Mouse (Mus musculus): ENCODE results near the gene Tram2.

The Tram2 gene

DNA sequence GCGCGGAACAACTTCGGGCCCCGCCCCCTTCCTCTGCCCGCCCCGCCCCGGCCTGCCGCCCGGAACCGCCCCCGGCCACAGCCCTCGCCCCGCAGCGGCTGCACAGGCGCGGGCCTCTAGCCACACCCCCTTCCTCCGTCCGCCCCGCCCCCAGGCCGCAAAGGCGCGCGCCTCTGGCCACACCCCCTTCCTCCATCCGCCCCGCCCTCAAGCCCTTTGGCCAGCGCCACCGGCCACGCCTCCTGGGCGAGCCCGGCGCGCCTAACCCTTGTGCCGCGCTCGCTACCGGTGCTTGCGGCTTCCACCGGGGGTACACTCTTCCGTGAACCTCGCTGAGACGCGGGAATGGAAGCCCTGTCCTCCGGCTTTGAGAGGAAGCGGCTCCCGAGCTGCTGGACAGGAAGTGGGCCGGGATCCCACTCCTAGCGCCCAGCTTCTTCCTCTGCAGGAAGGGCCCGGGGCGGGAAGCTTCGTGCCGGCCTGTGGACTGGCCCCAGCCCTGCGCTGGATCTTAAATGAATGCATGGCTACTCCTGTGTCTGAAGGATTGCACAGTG, at the start of gene Tram2:
Gene Tram2, minus strand, starts transcription at position 13 of the 557 bp plus-strand sequence.
- peak; percentile 97 for DNase-seq (ENCODE audit: low spot score)

DNA sequence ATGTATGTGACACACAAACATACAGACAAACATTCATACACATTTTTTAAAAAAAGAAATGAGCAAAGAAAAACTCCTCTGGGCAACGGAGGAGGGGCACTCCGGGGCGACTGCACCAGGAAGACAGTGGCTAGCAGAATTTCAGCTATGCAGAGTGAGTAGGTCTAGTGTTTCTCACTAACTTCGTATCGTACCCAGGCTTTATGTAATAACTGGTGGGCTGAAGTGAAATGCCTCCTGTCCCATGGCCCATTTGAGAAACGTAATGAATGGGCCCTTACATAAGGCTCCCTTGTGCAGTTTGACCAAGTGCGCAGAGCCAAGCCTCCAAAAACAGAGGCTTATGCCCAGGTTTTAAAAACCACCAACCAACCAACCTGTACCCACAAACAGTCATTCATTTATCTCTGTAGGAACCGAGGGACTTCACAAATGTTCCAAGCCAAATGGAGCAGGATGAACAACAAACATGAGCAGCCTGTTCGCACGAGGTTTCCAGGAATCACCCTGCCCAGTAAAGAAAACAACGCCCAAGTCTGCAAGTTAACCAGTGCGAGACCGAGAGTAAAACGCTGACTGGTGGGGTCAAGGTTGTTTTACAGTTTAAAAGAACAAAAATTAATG, 45.8 kb upstream of the Tram2 start:
- no peak for DNase-seq (ENCODE audit: low spot score)

DNA sequence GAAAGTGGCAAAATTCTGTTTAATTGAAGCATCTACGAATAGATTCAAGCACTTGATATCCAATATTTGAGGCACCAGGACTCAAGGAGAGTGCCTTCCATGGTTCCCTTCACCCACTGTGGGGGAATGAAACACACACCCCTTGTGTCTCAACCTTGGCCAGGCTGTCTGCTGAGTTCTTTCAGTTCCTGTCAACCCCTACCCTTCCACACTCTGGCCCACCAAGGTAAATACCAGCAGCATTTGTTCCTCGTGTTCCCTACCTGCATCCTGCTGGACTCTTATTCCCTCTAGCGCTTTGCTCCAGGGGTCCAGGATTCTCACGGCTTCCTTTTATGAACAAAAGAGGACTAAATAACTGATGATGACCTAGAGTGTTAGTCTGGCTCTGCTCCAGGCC, 24.8 kb upstream of the Tram2 start:
- no peak for DNase-seq (ENCODE audit: low spot score)

DNA sequence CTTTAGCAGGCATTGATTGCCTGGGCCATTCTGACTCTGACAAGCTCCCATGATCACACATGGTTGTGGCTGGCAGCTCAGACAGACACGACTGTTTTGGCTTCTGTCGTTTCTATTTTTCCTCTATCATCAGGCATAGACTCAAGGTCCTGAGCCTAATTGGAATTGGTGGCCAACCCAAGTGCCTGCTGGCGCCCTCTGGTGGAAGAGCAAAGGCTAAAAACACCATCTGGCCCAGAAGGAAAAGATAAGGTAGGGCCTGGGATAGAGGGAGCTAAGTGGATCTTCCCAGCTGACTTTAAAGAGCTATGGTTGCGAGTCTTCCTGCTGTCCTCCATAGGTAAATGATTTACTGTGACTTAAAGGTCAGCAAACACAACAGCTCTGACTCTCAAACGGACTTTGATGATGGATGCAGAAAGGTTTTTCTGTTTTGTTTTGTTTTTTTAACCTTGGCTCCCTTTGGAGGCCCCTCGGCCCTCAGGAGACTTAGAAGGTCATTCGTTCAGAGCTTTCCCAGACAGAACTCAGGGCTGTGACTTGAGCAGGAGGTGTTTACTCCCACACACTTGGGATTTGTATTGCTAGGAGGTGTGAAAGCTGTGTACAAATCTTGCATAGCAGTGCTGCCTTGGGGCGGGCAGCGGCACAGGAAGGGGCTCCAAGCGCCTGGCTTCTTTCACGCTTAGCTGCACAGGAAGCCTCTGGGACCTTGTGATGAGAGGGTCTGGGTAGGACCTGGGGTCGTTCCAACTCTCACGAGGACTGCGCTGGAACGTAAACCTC, 22.4 kb upstream of the Tram2 start:
- DNase-seq (ENCODE audit: low spot score): peak; percentile 71

DNA sequence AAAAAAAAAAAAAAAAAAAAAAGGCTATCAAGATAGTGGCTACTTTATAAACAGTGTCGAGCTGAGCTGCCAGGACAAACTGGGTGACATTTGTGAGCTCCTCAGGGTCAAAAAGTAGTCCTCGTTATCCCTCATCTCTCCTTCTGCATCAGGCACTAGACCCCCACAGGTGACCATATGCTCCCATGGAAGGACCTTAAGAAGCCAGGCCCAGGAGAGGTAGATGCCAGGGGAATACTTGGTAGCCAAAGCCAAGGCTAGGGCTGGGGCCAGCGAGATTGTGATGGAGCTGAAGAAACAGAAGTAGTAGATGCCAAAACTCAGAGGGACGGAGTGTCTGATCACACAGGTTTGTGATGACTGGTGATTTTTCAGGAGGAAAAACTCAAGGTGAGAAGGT, 21.7 kb upstream of the Tram2 start:
- DNase-seq (ENCODE audit: low spot score): no peak

DNA sequence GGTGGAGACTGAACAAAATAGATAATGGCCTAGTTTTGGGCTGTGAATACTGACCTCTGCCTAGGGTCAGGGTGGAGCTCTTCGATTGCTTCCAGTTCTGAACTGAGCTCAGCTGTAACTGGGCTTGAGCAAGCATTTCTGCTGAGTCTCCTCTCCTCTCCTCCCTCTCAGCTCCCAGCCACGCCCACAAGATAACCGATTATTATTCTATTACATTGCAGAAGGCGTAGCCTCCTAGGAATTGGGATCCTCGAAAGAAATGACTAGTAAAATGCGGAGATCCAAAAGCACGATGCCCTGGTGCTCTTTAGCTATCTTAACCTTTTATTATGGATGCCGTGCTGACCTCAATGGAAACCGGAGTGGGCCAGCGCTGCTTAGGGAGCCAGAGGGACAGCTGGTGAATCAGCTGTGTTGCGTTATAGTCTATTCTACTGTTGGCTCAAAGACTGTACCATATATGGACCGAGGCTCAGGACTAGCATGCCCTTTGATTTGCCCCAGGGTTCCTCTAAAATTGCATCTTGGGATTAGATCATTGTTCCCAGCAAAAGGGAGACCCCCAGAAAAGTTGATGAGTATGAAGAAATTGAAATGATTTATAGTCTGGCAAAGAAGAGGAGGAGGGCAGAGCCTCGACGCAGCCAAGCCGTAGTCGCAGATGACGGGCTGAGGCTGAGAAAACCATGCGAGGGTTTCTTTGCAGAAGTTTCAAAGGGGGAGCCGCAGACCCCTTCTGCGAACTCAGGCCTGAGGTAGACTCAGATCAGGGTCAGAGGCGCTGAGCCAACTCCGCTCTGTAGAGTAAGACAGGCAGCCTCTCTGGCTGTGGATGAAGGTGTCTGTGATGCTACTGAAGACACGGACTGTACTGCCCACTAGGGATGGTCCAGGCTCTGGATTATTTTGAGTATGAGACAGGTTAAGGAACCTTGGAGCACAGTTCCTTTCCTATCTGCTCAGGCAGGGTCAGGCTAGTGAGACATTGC, 18.3 kb upstream of the Tram2 start:
- peak; percentile 40 for DNase-seq (ENCODE audit: low spot score)

DNA sequence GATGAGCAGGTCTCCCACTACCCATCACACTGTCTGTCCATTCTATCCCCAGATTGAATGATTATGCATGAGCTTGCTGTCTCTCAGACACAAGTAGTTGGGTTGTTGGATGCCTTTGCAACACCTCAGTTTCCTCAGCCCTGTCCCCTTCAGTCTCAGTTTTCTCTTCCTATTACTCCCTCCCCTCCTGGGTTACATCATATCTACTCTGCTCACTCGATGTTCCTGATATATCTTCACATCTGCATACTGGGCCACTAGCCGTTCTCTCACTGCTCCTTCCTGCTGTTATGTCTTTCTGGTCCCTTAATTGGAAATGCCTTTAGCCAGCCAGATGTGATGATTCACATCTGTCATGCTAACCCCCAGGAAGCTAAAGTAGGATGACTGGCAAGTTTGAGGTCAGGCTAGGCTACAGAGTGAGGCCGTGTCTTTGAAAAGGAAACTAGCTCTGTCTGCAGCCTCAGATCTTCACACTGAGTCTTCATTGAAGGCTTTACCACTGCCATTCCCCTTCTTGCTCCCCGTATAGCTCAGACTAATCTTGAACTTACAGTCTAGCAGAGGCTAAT, 15.7 kb upstream of the Tram2 start:
- DNase-seq (ENCODE audit: low spot score): no peak

DNA sequence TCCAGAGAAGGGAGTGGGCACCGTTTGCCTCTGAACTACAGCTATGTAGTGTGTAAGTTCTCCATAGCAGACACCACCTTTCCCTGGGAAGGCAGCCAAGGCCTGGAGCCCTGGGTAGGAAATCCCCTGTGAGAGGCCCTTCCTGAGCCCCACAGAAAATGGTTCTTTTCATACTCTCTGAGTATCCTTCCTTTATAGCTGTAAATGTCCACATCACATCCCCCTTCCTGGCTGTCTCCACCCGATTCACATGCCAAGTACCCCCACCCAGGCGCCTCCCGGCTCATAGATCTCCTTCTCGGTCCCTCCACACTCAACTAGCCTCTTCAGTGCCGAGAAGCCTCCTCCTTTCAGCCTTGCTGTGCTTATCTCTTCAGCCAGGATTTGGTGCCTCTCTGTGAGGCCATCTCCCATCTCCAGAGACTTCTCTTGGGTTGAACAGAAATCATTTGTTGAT, 10.7 kb upstream of the Tram2 start:
- no peak for DNase-seq (ENCODE audit: low spot score)

DNA sequence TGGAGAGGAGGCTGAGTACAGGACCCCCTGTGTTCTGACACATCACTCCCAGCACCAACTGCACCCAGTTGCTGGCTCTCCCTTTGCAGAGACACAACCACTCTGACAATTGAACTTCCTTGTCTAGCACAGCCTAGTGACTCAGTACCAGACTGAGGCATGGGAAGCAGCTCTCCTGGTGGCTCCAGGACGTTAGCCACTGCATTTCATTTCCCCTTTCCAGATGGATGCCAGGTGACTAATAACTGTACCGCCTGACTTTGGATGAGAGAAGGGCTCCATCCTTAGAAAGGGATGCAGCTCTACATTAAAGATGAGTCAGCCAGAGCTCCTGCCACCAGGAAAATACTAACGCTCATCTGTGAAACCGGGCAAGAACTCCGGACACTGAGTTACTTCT, 7.3 kb upstream of the Tram2 start:
- no peak for DNase-seq (ENCODE audit: low spot score)

DNA sequence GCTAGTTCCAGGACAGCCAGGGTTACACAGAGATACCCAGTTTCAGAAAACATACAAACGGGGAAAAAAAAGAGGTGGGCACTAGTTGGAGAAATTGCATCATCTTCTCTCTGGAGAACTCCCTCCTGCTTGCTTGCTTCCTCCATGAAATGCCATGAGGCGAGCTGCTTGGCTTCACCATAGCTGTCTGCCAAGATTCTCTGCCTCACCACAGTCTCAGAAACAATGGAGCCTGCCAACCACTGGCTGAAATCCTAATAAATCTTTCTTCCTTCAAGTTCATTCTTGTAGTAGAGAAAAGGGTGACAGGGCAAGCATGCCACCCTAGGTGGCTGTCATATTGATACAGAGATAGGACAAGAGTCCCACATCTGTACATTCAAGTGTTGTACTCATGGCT, 5.6 kb upstream of the Tram2 start:
- no peak for DNase-seq (ENCODE audit: low spot score)

DNA sequence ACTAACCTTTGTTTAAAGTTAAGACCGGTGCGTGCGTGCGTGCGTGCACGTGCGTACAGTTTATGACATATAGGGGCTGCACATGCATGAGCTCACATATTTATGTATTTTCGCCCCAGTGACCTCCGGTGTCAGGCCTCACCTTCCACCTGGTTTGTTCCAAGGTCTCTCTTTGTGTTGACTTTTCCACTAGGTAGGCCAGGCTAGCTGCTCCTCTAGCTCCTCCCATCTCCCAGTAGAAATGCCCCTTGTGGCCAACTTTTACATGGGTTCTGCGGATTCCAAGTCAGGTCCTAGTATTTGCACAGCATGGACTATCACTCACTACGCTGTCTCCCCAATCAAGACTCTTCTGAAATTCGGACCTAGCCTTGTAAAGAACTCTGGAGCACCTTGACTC, 1.3 kb upstream of the Tram2 start:
- no peak for DNase-seq (ENCODE audit: low spot score)

DNA sequence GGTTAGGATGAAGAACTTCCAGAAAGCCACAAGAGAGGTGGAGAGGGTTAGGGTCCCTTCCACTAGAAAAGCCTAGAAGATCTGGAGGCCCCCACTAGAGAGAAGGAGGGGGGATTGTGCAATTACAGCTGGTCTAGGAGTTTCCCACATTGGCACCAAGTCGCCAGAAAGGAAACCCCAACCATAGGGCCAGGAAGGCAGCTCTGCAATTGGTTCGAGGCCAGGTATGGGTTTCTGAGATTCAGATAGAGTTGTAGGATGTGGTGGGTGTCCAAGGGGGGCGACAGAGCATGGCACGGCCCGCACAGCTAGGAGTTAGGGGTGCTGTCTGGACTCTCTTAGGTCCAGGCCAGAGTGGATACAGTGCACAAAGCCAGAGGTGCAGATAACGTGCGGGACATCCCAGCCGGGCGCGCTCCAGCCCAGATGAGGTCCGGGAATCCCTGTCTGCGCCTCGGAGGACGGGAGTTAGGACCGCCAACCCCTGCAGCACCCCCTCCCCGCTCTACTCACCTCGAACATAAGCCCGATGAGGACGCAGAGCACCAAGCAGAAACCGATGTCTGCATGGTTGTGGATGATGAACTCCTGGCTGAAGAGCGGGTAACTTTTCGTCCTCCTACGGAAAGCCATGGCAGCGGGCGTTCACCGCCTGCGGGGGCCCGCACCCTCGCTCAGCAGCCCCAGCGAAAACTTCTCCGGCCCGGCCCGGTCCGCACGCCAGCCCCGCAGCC, 381 bp downstream of the Tram2 start:
- DNase-seq (ENCODE audit: low spot score): peak; percentile 32

DNA sequence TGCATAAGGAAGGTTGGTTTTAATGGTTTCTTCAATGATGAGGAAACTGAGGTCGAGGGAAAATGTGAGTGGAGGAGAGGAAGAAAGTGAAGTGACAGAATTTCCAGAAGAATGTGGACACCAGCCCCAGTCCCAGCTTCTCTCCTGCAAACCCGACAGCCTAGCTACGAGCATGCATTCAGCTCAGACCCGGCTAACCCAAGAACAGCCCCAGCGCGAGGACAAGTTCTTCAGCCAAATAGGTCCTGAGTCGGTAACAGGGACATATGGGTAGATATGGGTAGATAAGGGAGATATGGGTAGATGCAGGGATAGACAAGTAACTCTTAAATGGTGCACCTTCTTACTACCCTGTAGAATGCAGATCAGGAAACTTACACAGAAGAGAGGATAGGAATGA, 1.4 kb downstream of the Tram2 start:
- DNase-seq (ENCODE audit: low spot score): no peak

DNA sequence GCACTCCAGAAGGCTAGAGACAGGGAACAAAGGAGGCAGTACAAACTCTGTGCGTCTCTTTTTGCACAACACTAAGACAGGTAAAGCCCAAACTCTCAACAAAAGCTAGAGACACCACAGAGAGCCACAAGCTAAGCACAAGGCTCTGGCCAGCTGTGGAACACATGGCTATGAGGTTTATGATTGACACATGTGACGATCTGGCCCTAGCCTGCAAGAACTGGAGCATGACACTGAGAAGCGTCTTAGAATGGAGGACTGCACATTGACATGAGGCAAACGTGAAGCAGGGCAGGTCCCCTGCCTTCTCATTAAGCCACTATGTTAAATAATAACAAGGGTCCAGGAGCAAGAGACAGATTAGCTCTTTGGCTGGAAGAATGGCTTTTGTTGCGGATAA, 1.8 kb downstream of the Tram2 start:
- DNase-seq (ENCODE audit: low spot score): no peak

DNA sequence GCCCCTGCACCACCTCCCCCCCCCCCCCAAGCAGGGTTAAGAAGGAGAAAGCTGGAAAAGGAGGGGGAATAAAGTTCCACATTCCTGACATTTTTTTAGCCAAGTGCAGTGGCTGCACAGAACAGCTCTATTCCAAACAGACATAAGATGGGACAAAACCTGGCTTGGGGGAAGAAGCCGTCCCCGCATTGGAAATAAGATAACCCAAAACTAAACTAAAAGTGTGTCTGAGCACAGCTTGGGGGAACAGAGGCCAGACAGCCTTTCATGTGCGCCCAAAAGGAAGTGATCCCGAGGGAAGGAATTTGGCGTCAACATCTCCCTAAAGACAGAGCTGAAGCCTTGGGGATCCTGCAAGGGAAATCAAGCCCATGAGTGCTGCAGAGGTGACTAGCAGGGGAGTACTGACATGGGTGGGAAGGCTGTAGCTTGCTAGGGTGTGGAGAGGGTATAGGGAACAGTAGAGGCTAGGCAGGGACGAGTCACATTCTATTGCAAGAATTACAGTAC, 3.0 kb downstream of the Tram2 start:
- no peak for DNase-seq (ENCODE audit: low spot score)

DNA sequence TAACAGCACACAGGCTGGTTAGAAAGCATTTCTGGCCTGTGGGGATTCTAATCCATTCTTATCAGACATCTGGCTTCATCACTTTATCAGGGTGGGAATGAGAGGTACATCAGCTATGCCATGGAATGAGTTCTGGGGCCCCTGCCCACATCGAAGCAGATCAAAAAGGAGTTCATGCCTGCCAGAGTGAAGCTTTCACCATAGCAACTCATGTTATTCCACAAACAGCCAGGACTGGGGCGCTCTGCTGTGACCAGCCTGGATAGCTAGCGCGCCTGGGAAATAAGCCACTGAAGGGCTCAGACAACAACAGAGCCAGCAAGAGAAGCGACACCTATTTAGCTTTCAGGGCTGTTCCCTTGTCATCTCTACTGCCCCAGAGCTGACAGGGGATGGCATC, 4.8 kb downstream of the Tram2 start:
- no peak for DNase-seq (ENCODE audit: low spot score)

DNA sequence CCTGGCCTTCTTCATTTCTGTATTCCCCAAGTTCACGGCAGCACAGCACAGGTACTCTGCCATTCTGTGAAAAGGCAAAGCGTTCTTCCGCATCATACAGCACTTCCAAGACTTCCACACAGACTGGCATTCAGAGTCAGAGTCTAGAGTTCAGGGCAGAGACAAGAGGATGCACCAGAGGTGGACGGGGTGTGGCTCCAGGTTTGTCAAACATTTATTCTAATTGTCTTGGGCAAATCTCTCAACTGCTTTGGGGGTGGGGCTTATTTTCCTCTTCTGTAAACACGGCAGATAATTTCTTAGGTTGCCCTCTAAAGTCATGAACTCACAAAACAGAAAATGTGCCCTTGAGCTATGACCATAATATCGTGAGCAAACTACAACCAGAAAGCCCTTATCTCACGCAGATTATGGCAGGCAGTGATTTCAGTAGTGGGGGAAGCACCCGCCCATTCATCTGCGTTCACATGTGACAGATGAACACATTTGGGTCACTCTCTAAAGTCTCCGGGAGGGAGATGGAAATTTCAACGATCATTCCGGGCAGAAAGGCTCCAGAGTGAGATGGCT, 6.1 kb downstream of the Tram2 start:
- DNase-seq (ENCODE audit: low spot score): no peak

DNA sequence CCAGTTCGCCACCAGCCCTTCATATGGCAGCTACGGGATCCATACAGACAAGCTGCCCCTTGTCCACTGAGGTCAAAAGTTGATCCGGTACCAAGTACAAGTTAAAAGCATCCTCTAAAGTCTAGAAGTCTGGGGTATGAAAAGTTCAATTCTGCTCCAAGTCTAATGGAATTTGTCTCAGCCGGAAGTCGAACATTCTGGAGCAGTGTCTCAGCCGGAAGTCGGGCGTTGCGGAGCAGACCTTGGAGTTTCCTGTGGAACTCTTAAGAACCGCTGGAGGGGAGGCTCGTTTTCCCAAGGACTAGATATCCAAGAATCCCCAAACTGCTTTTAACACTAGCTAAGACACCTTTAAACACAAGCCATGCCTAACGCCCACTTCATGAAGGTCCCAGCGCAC, 8.4 kb downstream of the Tram2 start:
- no peak for DNase-seq (ENCODE audit: low spot score)

DNA sequence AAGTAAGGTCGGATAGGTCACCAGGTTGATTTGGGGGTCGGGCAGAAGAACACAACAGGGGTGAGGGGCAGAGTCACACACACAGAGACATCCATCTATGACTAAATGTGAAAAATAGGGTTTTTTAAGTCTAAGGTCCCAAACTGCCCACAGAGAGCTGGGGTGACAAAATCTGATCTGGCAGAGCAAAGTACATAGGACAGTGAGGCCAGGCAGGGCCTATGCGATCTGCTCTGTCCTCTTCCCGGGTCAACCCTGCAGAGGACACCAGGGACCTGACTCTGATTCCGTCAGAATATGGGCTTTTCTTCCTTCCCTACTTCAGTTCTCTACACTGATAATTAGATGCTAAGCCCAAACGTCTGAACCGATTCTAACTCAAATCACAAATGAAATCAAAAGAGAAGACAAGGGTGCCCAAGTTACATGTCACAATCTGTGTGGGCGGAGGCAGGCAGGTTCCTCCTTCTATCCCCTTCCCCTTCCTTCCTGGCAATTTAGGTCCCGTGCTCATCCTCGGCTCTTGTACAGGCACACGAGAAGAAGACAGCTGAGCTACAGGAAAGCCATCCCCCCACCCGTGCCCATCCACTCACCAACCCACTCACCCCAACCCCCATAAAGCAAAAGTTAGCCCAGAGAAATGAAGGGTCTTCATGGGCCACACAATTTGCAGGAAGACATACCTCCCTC, 9.1 kb downstream of the Tram2 start:
- no peak for DNase-seq (ENCODE audit: low spot score)

DNA sequence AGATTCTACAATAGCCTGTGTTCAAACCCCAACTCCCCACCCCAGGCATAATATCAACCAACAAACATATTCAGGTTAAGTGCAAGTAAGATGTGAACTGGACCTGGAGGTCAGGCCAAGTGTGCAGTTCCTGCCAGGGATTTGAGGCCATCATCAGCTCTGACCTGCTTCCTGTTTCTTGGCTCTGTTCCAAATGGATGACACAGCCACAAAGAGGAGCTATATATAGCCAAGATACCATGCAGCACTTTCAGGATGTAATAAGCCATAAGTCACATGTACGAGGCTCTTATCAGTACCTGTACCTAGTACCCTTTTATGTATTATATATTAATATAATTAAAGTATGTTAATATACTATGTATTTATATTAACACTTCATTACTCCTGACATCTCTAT, 10.5 kb downstream of the Tram2 start:
- no peak for DNase-seq (ENCODE audit: low spot score)

All from urinary bladder, postnatal 14 days (tissue).